Mouse (Mus musculus) G1E (cell line): ENCODE measurements around the gene Paqr5.

Experiments used
- CTCF ChIP-seq: IDR thresholded peaks from 2 replicates; pipeline ENCODE4 v1.5.1; 2012; ENCODE audit warnings: low read depth, low read length, inconsistent platforms, mixed read lengths
- GATA1 ChIP-seq: IDR thresholded peaks from 2 replicates; pipeline ENCODE4 v1.6.1; 2012; ENCODE audit warnings: borderline replicate concordance, low read length, inconsistent platforms, mixed read lengths
- POLR2AphosphoS5 ChIP-seq: IDR thresholded peaks from 2 replicates; pipeline ENCODE4 v1.6.1; 2012; ENCODE audit warnings: low read depth, low read length, inconsistent platforms; ENCODE audit not compliant: insufficient replicate concordance
- TAL1 ChIP-seq: conservative IDR thresholded peaks from 2 replicates; pipeline ENCODE4 v1.6.1; 2012; ENCODE audit warnings: low read depth, low read length, inconsistent platforms, mixed read lengths

GRCm38 (mm10) chr9:62017329-62017728 lies 9.3 kb downstream of the Paqr5 start:
- TF ChIP-seq CTCF (no peak), TAL1 (no peak), POLR2AphosphoS5 (no peak), GATA1 (no peak)
